Mouse (Mus musculus) lung, adult 2 months (tissue): ENCODE measurements around the gene Meis2. TPM values are rescaled to one million over a fixed set of nuclear protein-coding genes. Genes with fewer than 3 reads are reported as not detected.

ENCODE experiments used
- DNase-seq: peaks from one replicate; pipeline ENCODE4 v3.0.0; 2022
- H3K4me1 ChIP-seq: fragments of 200-500 bp; 2 replicates; pipeline ENCODE4 v1.6.1; 2011; ENCODE audit warnings: low read length; ENCODE audit not compliant: control insufficient read depth, insufficient read depth
- H3K4me3 ChIP-seq: fragments of 200-500 bp; replicated peaks from 2 replicates; pipeline ENCODE3; 2011; ENCODE audit warnings: low read depth, mild to moderate bottlenecking, control low read depth, low read length; ENCODE audit errors: extremely low read depth
- CTCF ChIP-seq: fragments of 200-500 bp; IDR thresholded peaks from 2 replicates; pipeline ENCODE4 v1.5.1; 2011; ENCODE audit warnings: mild to moderate bottlenecking, low read length, control low read depth; ENCODE audit not compliant: insufficient read depth
- POLR2A ChIP-seq: fragments of 200-500 bp; IDR thresholded peaks from 2 replicates; pipeline ENCODE4 v1.6.1; 2011; ENCODE audit warnings: low read depth, mild to moderate bottlenecking, control low read depth, low read length, borderline replicate concordance; ENCODE audit errors: extremely low read depth
- WGBS: fragments of 180-500 bp; shearing (Covaris S2); methylation state at CpG from one replicate; pipeline ENCODE4 v1.1.7; 2018; 5-methylcytosine and 5-hydroxymethylcytosine counted together
- polyA plus RNA-seq: library from polyadenylated mRNA; depleted of rRNA; stranded (reverse); fragments of >200 nt; gene quantifications from 2 replicates; pipeline ENCODE4 v1.2.3, GENCODE M21; 2012

The Meis2 gene
- polyA plus RNA-seq, 1 experiment, result 22.6 TPM

- Histone ChIP-seq H3K4me3 (no peak overlapping the region), H3K4me1 (peaks cover 2% of the 10 kb centered on the region; the same call in 1 of the 2 replicates)
- no peak for DNase-seq
- 47% methylated on average over 11 of the region's 11 CpGs for whole genome bisulfite sequencing
- TF ChIP-seq CTCF (no peak), POLR2A (no peak)
Measured at GRCm38 (mm10) chr2:115852109-115852508, 213.5 kb downstream of the Meis2 start.

GRCm38 (mm10) chr2:115850961-115851360 is 214.7 kb downstream of the Meis2 start:
- H3K4me1 ChIP-seq, result peaks cover 2% of the 10 kb centered on the region; the same call in 1 of the 2 replicates
- TF ChIP-seq CTCF, result no peak
- TF ChIP-seq POLR2A, result no peak
- H3K4me3 ChIP-seq, result no peak overlapping the region
- DNase-seq, result no peak
- WGBS, result 80% methylated on average over 4 of the region's 4 CpGs

GRCm38 (mm10) chr2:115842821-115843220 is 222.8 kb downstream of the Meis2 start:
- H3K4me3 ChIP-seq, result no peak overlapping the region
- DNase-seq, result no peak
- TF ChIP-seq CTCF (no peak), POLR2A (no peak)

GRCm38 (mm10) chr2:115836034-115836433 is 229.6 kb downstream of the Meis2 start:
- 75% methylated on average over 2 of the region's 2 CpGs for WGBS
- DNase-seq, result no peak
- Histone ChIP-seq H3K4me1 (no peaks in the 10 kb centered on the region), H3K4me3 (no peak overlapping the region)
- TF ChIP-seq POLR2A, result no peak
- no peak for TF ChIP-seq CTCF

More at GRCm38 (mm10) chr2:115842821-115843220, 222.8 kb downstream of the Meis2 start:
- H3K4me1 ChIP-seq, result no peaks in the 10 kb centered on the region

GRCm38 (mm10) chr2:115822361-115822760 is 243.3 kb downstream of the Meis2 start:
- WGBS, result 94% methylated on average over 5 of the region's 5 CpGs
- no peaks in the 10 kb centered on the region for H3K4me1 ChIP-seq
- no peak overlapping the region for H3K4me3 ChIP-seq
- TF ChIP-seq POLR2A (no peak), CTCF (no peak)
- DNase-seq, result no peak

GRCm38 (mm10) chr2:115817959-115818358 is 247.7 kb downstream of the Meis2 start:
- H3K4me1 ChIP-seq, result no peaks in the 10 kb centered on the region
- no peak for DNase-seq
- no peak overlapping the region for H3K4me3 ChIP-seq
- TF ChIP-seq POLR2A (no peak), CTCF (no peak)
- 39% methylated on average over 6 of the region's 6 CpGs for WGBS

- DNase-seq, result no peak
- no peak for TF ChIP-seq CTCF
- TF ChIP-seq POLR2A, result no peak
- WGBS, result 65% methylated on average over 6 of the region's 6 CpGs
- H3K4me3 ChIP-seq, result no peak overlapping the region
- no peaks in the 10 kb centered on the region for H3K4me1 ChIP-seq
Measured at GRCm38 (mm10) chr2:115813721-115814120, 251.9 kb downstream of the Meis2 start.

GRCm38 (mm10) chr2:115813316-115813715 is 252.3 kb downstream of the Meis2 start:
- DNase-seq, result no peak
- Histone ChIP-seq H3K4me3 (no peak overlapping the region), H3K4me1 (no peaks in the 10 kb centered on the region)
- WGBS, result 41% methylated on average over 11 of the region's 11 CpGs
- no peak for TF ChIP-seq POLR2A
